Mouse (Mus musculus) ES-E14 (cell line): Measurements from ENCODE around the gene Dbh.

Experiments used
- CHD2 ChIP-seq: IDR thresholded peaks from 2 replicates; pipeline ENCODE4 v1.6.1; 2014; ENCODE audit warnings: mild to moderate bottlenecking, low read depth, low read length, inconsistent platforms
- MAFK ChIP-seq: IDR thresholded peaks from 2 replicates; pipeline ENCODE4 v1.6.1; 2014; ENCODE audit warnings: mild to moderate bottlenecking, low read depth, low read length, inconsistent platforms; ENCODE audit not compliant: insufficient read depth
- ZC3H11A ChIP-seq: IDR thresholded peaks from 2 replicates; pipeline ENCODE4 v1.6.1; 2012; ENCODE audit warnings: low read depth, mild to moderate bottlenecking, inconsistent platforms, low read length, borderline replicate concordance
- ZNF384 ChIP-seq: IDR thresholded peaks from 2 replicates; pipeline ENCODE4 v1.6.1; 2012; ENCODE audit warnings: low read depth, low read length, inconsistent platforms

GRCm38 (mm10) chr2:27209816-27210215 is 44.8 kb downstream of the Dbh start:
- TF ChIP-seq MAFK (no peak), CHD2 (no peak), ZC3H11A (no peak), ZNF384 (no peak)
